Mouse (Mus musculus) CH12.LX (cell line): ENCODE measurements around the gene B3gntl1. TPM values are rescaled to one million over a fixed set of nuclear protein-coding genes. Genes with fewer than 3 reads are reported as not detected.

Experiments
- DNase-seq: peaks from one replicate; pipeline ENCODE4 v3.0.0-alpha.2; 2013; ENCODE audit errors: extremely low read depth
- H3K27ac ChIP-seq: 2 replicates; pipeline ENCODE4 v1.5.1; 2012; ENCODE audit warnings: low read depth, mild to moderate bottlenecking, control low read depth, moderate library complexity; ENCODE audit not compliant: insufficient read depth
- H3K27me3 ChIP-seq: replicated peaks from 2 replicates; pipeline ENCODE3; 2012; ENCODE audit warnings: inconsistent platforms
- H3K36me3 ChIP-seq, 2 experiments: replicated peaks in 1 of 2; 2 replicates each; pipeline versions ENCODE3 to v1.6.1; 2012; ENCODE audit warnings: inconsistent platforms in 1 of 2, low read length in 1 of 2, mild to moderate bottlenecking in 1 of 2, mixed read lengths in 1 of 2, moderate library complexity in 1 of 2; ENCODE audit not compliant: control insufficient read depth in 1 of 2, insufficient read depth in 1 of 2
- H3K4me1 ChIP-seq, 2 experiments: 2 replicates each; pipeline ENCODE4 v1.6.1; 2012; ENCODE audit warnings: inconsistent platforms in 1 of 2, moderate library complexity in 1 of 2; ENCODE audit not compliant: insufficient read depth in 2 of 2, control insufficient read depth in 1 of 2
- H3K4me2 ChIP-seq: 2 replicates; pipeline ENCODE4 v1.6.1; 2012; ENCODE audit warnings: low read depth, mild to moderate bottlenecking, control low read depth; ENCODE audit not compliant: poor library complexity, insufficient read depth, severe bottlenecking
- H3K4me3 ChIP-seq, 3 experiments: fragments of 150-350 bp in 1 of 3; sonication (generic) in 1 of 3; replicated peaks in 1 of 3; 2 replicates each; pipeline versions ENCODE3 to v1.5.1; 2011 to 2012; ENCODE audit warnings: low read depth in 2 of 3, low read length in 2 of 3, mild to moderate bottlenecking in 2 of 3, moderate library complexity in 2 of 3, control low read depth in 1 of 3, improper control_type of control experiment in 1 of 3, inconsistent platforms in 1 of 3, mixed read lengths in 1 of 3; ENCODE audit not compliant: poor library complexity in 1 of 3
- H3K79me2 ChIP-seq: replicated peaks from 2 replicates; pipeline ENCODE4 v1.6.1; 2012; ENCODE audit warnings: mild to moderate bottlenecking, moderate library complexity; ENCODE audit not compliant: control insufficient read depth, poor library complexity, insufficient read depth, severe bottlenecking; ENCODE audit errors: extremely low read depth
- H3K9ac ChIP-seq: 2 replicates; pipeline ENCODE4 v1.6.1; 2012; ENCODE audit warnings: low read depth, mild to moderate bottlenecking, control low read depth, moderate library complexity; ENCODE audit not compliant: insufficient read depth
- H3K9me3 ChIP-seq: replicated peaks from 2 replicates; pipeline ENCODE3; 2012; ENCODE audit warnings: low read length, inconsistent platforms, mixed read lengths
- CHD1 ChIP-seq: IDR thresholded peaks from 2 replicates; pipeline ENCODE4 v1.6.1; 2012; ENCODE audit warnings: low read depth, low read length, improper control_type of control experiment, inconsistent platforms
- CTCF ChIP-seq, 2 experiments: IDR thresholded peaks in 1 of 2; conservative IDR thresholded peaks in 1 of 2; 2 replicates each; pipeline ENCODE4 v1.5.1; 2011 to 2012; ENCODE audit warnings: low read depth in 2 of 2, low read length in 2 of 2, improper control_type of control experiment in 1 of 2, inconsistent platforms in 1 of 2, mild to moderate bottlenecking in 1 of 2, moderate library complexity in 1 of 2
- ETS1 ChIP-seq: conservative IDR thresholded peaks from 2 replicates; pipeline ENCODE4 v1.6.1; 2012; ENCODE audit warnings: low read depth, mild to moderate bottlenecking, inconsistent platforms, low read length, improper control_type of control experiment, moderate library complexity
- HCFC1 ChIP-seq: IDR thresholded peaks from 2 replicates; pipeline ENCODE4 v1.6.1; 2012; ENCODE audit warnings: low read depth, mild to moderate bottlenecking, inconsistent platforms, low read length, improper control_type of control experiment
- JUN ChIP-seq: IDR thresholded peaks from 2 replicates; pipeline ENCODE4 v1.6.1; 2011; ENCODE audit warnings: low read depth, mild to moderate bottlenecking, low read length, improper control_type of control experiment, moderate library complexity; ENCODE audit not compliant: insufficient read depth
- MAX ChIP-seq: IDR thresholded peaks from 2 replicates; pipeline ENCODE4 v1.6.1; 2011; ENCODE audit warnings: low read length, improper control_type of control experiment
- MAZ ChIP-seq: IDR thresholded peaks from 2 replicates; pipeline ENCODE4 v1.6.1; 2012; ENCODE audit warnings: low read depth, mild to moderate bottlenecking, inconsistent platforms, low read length, improper control_type of control experiment, moderate library complexity
- MYC ChIP-seq: IDR thresholded peaks from 2 replicates; pipeline ENCODE4 v1.6.1; 2011; ENCODE audit warnings: low read depth, mild to moderate bottlenecking, improper control_type of control experiment, low read length
- NRF1 ChIP-seq: IDR thresholded peaks from 2 replicates; pipeline ENCODE4 v1.6.1; 2014; ENCODE audit warnings: low read depth, mild to moderate bottlenecking, inconsistent platforms, low read length, improper control_type of control experiment, moderate library complexity
- PAX5 ChIP-seq: IDR thresholded peaks from 2 replicates; pipeline ENCODE4 v1.6.1; 2012; ENCODE audit warnings: low read length, inconsistent platforms, mixed read lengths
- SIN3A ChIP-seq: IDR thresholded peaks from 2 replicates; pipeline ENCODE4 v1.6.1; 2012; ENCODE audit warnings: low read length, improper control_type of control experiment, inconsistent platforms
- TBP ChIP-seq: conservative IDR thresholded peaks from 2 replicates; pipeline ENCODE4 v1.6.1; 2011; ENCODE audit warnings: low read depth, low read length, improper control_type of control experiment
- TCF12 ChIP-seq: IDR thresholded peaks from 2 replicates; pipeline ENCODE4 v1.6.1; 2014; ENCODE audit warnings: low read depth, mild to moderate bottlenecking, inconsistent platforms, low read length, improper control_type of control experiment
- UBTF ChIP-seq: IDR thresholded peaks from 2 replicates; pipeline ENCODE4 v1.6.1; 2012; ENCODE audit warnings: low read depth, mild to moderate bottlenecking, inconsistent platforms, low read length, improper control_type of control experiment, moderate library complexity
- USF2 ChIP-seq: conservative IDR thresholded peaks from 2 replicates; pipeline ENCODE4 v1.6.1; 2011; ENCODE audit warnings: low read depth, low read length, improper control_type of control experiment
- ZC3H11A ChIP-seq: IDR thresholded peaks from 2 replicates; pipeline ENCODE4 v1.6.1; 2012; ENCODE audit warnings: low read depth, mild to moderate bottlenecking, inconsistent platforms, low read length, improper control_type of control experiment
- ZMIZ1 ChIP-seq: IDR thresholded peaks from 2 replicates; pipeline ENCODE4 v1.6.1; 2012; ENCODE audit warnings: low read depth, mild to moderate bottlenecking, inconsistent platforms, low read length, improper control_type of control experiment
- dilution Hi-C: fragments of 300-500 bp; cut with MboI; formaldehyde crosslinking; loops from 2 replicates; pipeline ENCODE4 v1.14.3; 2020; ENCODE audit warnings: low sequenced_read_pairs; ENCODE audit not compliant: extremely low pct_unique_long_range_greater_than_20kb, extremely low pct_ligation_motif_present
- in situ Hi-C: fragments of 300-500 bp; cut with MboI; formaldehyde crosslinking; loops from 3 replicates; pipeline ENCODE4 v1.14.3; 2019; ENCODE audit warnings: low sequenced_read_pairs, low pct_ligation_motif_present, low pct_unique_long_range_greater_than_20kb, mixed read lengths
- polyA plus RNA-seq: library from polyadenylated mRNA; unstranded; fragments of >175 nt; gene quantifications from 2 replicates; pipeline ENCODE4 v1.2.1, GENCODE M21; 2012; ENCODE audit warnings: low read depth; ENCODE audit not compliant: insufficient read length
- total RNA-seq, 2 experiments: library from RNA; depleted of rRNA; stranded (reverse); fragments of 300-350 nt in 1 of 2; fragments of >200 nt in 1 of 2; gene quantifications; 2 replicates each; pipeline ENCODE4 v1.2.3; 2012 to 2014

B3gntl1 gene
- total and polyA plus RNA-seq, 3 experiments: 7.3 to 10.3 (median 8.7) TPM

DNA sequence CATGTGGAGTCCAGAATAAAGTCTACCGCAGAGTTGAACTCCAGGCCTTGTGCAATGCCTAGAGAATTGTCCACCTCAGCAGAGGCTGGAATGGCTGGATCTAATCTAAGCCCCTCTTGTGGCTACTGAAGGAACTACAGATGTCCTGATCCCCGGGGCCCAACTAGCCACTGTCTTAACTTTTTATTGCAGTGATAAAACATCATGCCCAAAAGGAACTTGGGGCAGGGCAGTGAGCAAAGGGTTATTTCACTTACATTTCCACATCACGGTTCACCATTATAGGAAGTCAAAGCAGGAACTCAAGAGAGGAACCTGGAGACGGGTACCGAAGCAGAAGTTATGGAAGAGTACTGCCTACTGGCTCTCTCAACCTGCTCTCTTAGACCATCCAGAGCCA, 7.8 kb upstream of the B3gntl1 start (continued):
- no peak for TF ChIP-seq NRF1
- no peak for TF ChIP-seq MAZ
- no peak for TF ChIP-seq UBTF
- TF ChIP-seq TCF12: no peak
- no peak for TF ChIP-seq SIN3A

DNA sequence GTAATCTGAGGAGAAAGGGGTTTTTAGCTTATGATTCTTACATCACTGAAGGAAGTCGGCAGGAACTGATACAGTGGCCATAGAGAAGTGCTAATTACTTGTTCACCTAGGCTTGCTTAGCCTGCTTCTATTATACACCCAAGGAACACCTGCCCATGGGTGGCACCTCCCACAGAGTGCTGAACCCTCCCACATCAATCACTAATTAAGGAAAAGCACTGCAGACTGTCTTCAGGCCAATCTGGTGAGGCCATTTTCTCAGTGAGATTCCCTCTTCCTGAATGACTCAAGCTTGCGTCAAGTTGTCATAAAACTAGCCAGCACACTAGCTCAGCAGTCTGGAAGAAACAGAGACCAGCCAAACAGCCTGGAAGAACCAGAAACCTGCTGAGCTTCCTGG, 6.6 kb upstream of the B3gntl1 start:
- in situ Hi-C loops: no loop called here
- Histone ChIP-seq H3K79me2 (no peaks in the 10 kb centered on the region), H3K4me2 (no peak overlapping the region), H3K9me3 (peaks cover 6% of the 10 kb centered on the region), H3K27me3 (no peaks in the 10 kb centered on the region), H3K4me1 (no peaks in the 10 kb centered on the region), H3K4me3 (no peak overlapping the region), H3K27ac (no peak overlapping the region), H3K9ac (no peak overlapping the region), H3K36me3 (no peaks in the 10 kb centered on the region)
- DNase-seq: no peak
- no peak for TF ChIP-seq MYC
- no peak for TF ChIP-seq ZMIZ1
- TF ChIP-seq MAZ: no peak
- TF ChIP-seq TBP: no peak
- TF ChIP-seq JUN: no peak
- TF ChIP-seq ZC3H11A: no peak
- no peak for TF ChIP-seq HCFC1
- dilution Hi-C loops: no loop called here

DNA sequence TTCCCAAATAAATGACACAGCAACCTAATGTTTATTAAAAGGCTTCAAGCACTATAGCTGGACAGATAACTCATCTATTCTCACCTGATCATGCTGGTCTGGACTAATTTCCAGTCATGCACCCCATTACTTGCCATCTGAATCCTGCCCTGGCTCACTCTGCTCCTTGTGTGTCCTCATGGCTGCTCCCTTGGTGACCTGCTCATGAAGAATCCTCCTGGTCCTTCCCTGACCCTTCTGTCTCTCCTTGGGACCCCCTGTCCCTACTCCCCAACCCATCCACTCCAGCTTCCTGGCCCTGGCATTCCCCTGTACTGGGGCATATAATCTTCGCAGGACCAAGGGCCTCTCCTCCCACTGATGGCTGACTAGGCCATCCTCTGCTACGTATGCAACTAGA, 3.9 kb upstream of the B3gntl1 start:
- Histone ChIP-seq H3K4me1 (peaks cover 3 to 13% of the 10 kb centered on the region in 2 experiments; a peak in 3 of 4 replicates), H3K4me2 (no peak overlapping the region), H3K4me3 (no peak overlapping the region), H3K27me3 (no peaks in the 10 kb centered on the region), H3K36me3 (no peaks in the 10 kb centered on the region), H3K79me2 (no peaks in the 10 kb centered on the region), H3K27ac (no peak overlapping the region), H3K9ac (no peak overlapping the region), H3K9me3 (peaks cover 6% of the 10 kb centered on the region)
- no peak for DNase-seq
- in situ Hi-C loops (no loop called here), dilution Hi-C loops (no loop called here)
- TF ChIP-seq CHD1 (no peak), CTCF (conservative IDR thresholded peaks at IDR 0.05 in 1 of 2, IDR thresholded peaks at IDR 0.05 in 1 of 2; ENCODE audit: low read depth in 2 of 2, low read length in 2 of 2) (no peak), USF2 (no peak), ETS1 (no peak), PAX5 (no peak), MAX (no peak)
